Mouse (Mus musculus) bone marrow macrophage, adult 2 months (primary cell): ENCODE measurements around the gene Slc37a1. TPM values are rescaled to one million over a fixed set of nuclear protein-coding genes. Genes with fewer than 3 reads are reported as not detected.
"Not testable (repeated sequence)": the region's sequence is repeated elsewhere in the genome, so short reads cannot be mapped to it uniquely, and the experiment has no call there.

Experiments used
- H3K27ac ChIP-seq: 2 replicates; pipeline ENCODE4 v1.5.1; 2012; ENCODE audit warnings: low read depth, low read length; ENCODE audit not compliant: insufficient read depth
- H3K4me1 ChIP-seq: 2 replicates; pipeline ENCODE4 v1.6.1; 2012; ENCODE audit warnings: low read length; ENCODE audit not compliant: control insufficient read depth, insufficient read depth
- H3K4me3 ChIP-seq: 2 replicates; pipeline ENCODE4 v1.5.1; 2012; ENCODE audit warnings: mild to moderate bottlenecking, low read length, moderate library complexity; ENCODE audit not compliant: insufficient read depth
- CTCF ChIP-seq: IDR thresholded peaks from 2 replicates; pipeline ENCODE4 v1.5.1; 2012; ENCODE audit warnings: low read depth, mild to moderate bottlenecking, low read length, moderate library complexity
- POLR2A ChIP-seq: IDR thresholded peaks from 2 replicates; pipeline ENCODE4 v1.6.1; 2012; ENCODE audit warnings: mild to moderate bottlenecking, low read depth, low read length, borderline replicate concordance
- polyA plus RNA-seq: library from polyadenylated mRNA; stranded (reverse); fragments of >200 nt; gene quantifications from 2 replicates; pipeline ENCODE4 v1.2.4, GENCODE M21; 2012; ENCODE audit not compliant: missing spikeins, insufficient read depth, insufficient read length

Gene Slc37a1
- polyA plus RNA-seq, 1 experiment = 11.6 TPM

DNA sequence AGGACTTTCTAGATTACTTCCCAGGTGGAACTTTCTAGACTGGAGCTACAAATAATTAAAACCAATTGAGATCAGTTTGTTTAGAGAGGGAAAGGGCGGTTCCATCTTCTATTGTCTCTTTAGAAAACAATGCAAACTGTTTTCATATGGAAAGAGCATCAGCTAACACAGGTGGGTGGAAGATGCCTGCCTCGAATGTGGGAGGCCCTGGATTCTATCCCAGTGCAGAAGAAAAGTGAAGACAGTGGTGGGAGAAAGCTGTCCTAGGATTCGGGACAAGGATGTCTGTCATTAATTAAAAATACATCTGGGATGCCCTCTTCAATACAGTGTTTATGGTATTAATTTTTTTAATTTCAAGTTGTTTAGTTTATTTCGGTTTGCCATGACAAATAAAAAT, 19.5 kb upstream of the Slc37a1 start:
- Histone ChIP-seq H3K4me1 (no peaks in the 10 kb centered on the region), H3K27ac (no peak overlapping the region), H3K4me3 (no peak overlapping the region)
- TF ChIP-seq POLR2A (no peak), CTCF (no peak)

GRCm38 (mm10) chr17:31267603-31268002, 19.0 kb upstream of the Slc37a1 start:
- Histone ChIP-seq H3K4me1 (no peaks in the 10 kb centered on the region), H3K4me3 (no peak overlapping the region), H3K27ac (no peak overlapping the region)
- TF ChIP-seq POLR2A (no peak), CTCF (no peak)

DNA sequence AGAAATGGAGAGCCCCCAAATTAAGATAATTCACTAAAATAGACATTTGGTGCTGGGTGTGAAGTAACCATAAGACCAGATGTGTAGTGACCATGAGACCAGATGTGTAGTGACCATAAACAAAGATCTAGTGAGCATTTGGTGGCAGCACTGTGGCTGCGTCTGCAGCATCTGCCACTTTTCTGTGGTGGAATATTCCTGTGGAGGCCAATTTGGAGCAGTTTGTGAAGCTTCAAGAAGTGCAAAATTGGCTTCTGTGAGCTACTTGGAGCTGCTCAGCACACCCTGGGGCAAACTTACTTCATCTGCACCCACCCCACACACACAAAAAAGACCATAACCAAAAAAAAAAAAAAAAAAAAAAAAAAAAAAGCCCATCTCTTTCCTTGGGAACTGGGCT, 18.6 kb upstream of the Slc37a1 start:
- TF ChIP-seq POLR2A = no peak
- TF ChIP-seq CTCF = no peak
- no peak overlapping the region for H3K27ac ChIP-seq
- no peak overlapping the region for H3K4me3 ChIP-seq
- H3K4me1 ChIP-seq = no peaks in the 10 kb centered on the region

GRCm38 (mm10) chr17:31269761-31270160, 16.8 kb upstream of the Slc37a1 start:
- no peak overlapping the region for H3K4me3 ChIP-seq
- TF ChIP-seq CTCF (no peak), POLR2A (no peak)
- no peaks in the 10 kb centered on the region for H3K4me1 ChIP-seq
- H3K27ac ChIP-seq = no peak overlapping the region

GRCm38 (mm10) chr17:31270246-31270645, 16.3 kb upstream of the Slc37a1 start:
- Histone ChIP-seq H3K4me3 (no peak overlapping the region), H3K27ac (no peak overlapping the region), H3K4me1 (no peaks in the 10 kb centered on the region)
- no peak for TF ChIP-seq CTCF
- no peak for TF ChIP-seq POLR2A

GRCm38 (mm10) chr17:31270736-31271135, 15.9 kb upstream of the Slc37a1 start:
- H3K4me1 ChIP-seq, H3K4me3 ChIP-seq, H3K27ac ChIP-seq: not testable (repeated sequence)

- TF ChIP-seq CTCF = no peak
- H3K4me3 ChIP-seq = no peak overlapping the region
- H3K27ac ChIP-seq = no peak overlapping the region
- no peaks in the 10 kb centered on the region for H3K4me1 ChIP-seq
These were observed 15.3 kb upstream of the Slc37a1 start for GRCm38 (mm10) chr17:31271136-31271851.

DNA sequence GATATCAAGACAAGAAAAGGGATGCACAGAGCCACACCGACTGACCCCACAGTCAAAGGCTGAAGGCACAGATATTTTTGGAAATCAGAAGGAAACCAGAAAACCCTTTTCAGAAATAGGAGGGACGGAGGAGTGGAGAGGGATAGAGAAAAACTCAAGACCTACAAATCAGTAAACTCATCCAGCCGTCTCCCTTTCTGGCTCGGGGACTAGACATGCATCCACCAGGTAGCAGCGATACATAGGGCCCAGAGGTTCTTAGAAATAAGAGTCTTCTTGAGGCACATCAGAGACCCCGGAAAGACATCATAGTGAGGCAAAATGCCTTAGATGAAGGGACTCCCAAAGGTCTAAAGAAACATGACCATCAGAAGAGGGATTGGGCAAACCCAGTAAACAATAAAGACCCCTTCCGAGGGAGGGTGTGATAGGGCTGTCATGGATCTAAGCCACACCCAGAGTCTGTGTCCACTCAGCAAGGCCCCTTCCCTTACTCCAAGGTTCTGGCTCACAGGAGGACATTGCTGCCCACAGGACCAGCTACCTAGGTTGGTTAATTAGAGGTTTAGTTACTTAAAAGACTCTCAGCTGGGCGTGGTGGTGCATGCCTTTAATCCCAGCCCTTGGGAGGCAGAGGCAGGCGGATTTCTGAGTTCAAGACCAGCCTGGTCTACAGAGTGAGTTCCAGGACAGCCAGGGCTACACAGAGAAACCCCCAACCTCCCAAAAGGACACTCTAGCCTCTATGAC, 14.0 kb upstream of the Slc37a1 start:
- Histone ChIP-seq H3K27ac (no peak overlapping the region), H3K4me1 (no peaks in the 10 kb centered on the region), H3K4me3 (no peak overlapping the region)
- TF ChIP-seq POLR2A (no peak), CTCF (no peak)

GRCm38 (mm10) chr17:31273631-31274030, 13.0 kb upstream of the Slc37a1 start:
- no peak overlapping the region for H3K27ac ChIP-seq
- TF ChIP-seq POLR2A (no peak), CTCF (no peak)
- no peaks in the 10 kb centered on the region for H3K4me1 ChIP-seq
- H3K4me3 ChIP-seq = no peak overlapping the region

GRCm38 (mm10) chr17:31275181-31275580, 11.4 kb upstream of the Slc37a1 start:
- no peak overlapping the region for H3K4me3 ChIP-seq
- no peak for TF ChIP-seq POLR2A
- no peak for TF ChIP-seq CTCF
- H3K4me1 ChIP-seq = no peaks in the 10 kb centered on the region
- no peak overlapping the region for H3K27ac ChIP-seq
